Mouse (Mus musculus): ENCODE results near the gene Baiap2. TPM values are rescaled to one million over a fixed set of nuclear protein-coding genes. Genes with fewer than 3 reads are reported as not detected.

Gene Baiap2
- polyA plus RNA-seq, 1 experiment from 2014 or later = 11.6 TPM

- Histone ChIP-seq H3K36me3 (peaks cover 43% of the 10 kb centered on the region; the same call in 1 of the 2 replicates), H3K4me1 (peaks cover 18% of the 10 kb centered on the region), H3K27me3 (ENCODE audit: insufficient read depth, poor library complexity, severe bottlenecking) (no peaks in the 10 kb centered on the region), H3K27ac (no peak overlapping the region), H3K4me3 (no peak overlapping the region), H3K9me3 (no peaks in the 10 kb centered on the region)
- 86% methylated on average over 16 of the region's 16 CpGs for WGBS
- no peak for DNase-seq (ENCODE audit: low spot score)
These were observed 54.8 kb downstream of the Baiap2 start for GRCm38 (mm10) chr11:119997351-119997750.

DNA sequence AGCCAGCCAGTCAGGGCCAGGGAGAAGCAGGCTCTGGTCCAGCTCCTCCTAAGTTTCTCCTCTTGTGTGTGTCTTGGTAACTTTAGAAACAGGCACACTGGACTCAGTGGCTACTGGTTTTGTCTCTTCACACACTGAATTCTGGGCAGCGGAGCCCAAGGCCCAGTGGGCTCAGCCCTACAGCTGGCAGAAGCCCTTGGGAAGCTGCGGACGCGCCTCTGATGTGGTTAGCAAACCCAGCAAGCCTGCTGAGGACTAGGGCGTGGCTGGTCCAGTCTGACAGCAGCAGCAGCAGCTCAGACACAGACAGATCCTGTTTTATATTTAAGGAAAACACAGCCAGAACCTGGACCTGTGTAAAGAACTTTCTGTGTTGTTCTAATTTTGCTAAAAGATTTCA is 59.5 kb downstream of the Baiap2 start:
- H3K27me3 ChIP-seq (ENCODE audit: insufficient read depth, poor library complexity, severe bottlenecking) = 0 out of 2 replicates have a peak, but pooled peaks cover 4% of the 10 kb centered on the region
- H3K4me1 ChIP-seq = peaks cover 18% of the 10 kb centered on the region
- no peak for DNase-seq (ENCODE audit: low spot score)
- H3K4me3 ChIP-seq = no peak overlapping the region
- H3K36me3 ChIP-seq = peaks cover 14% of the 10 kb centered on the region; the same call in 1 of the 2 replicates
- H3K9me3 ChIP-seq = no peaks in the 10 kb centered on the region
- H3K27ac ChIP-seq = no peak overlapping the region
- WGBS = 71% methylated on average over 5 of the region's 5 CpGs

- H3K27ac ChIP-seq = no peak overlapping the region
- H3K27me3 ChIP-seq (ENCODE audit: insufficient read depth, poor library complexity, severe bottlenecking) = 0 out of 2 replicates have a peak, but pooled peaks cover 4% of the 10 kb centered on the region
- H3K9me3 ChIP-seq = no peaks in the 10 kb centered on the region
- H3K4me3 ChIP-seq = no peak overlapping the region
- no peak for DNase-seq (ENCODE audit: low spot score)
- whole genome bisulfite sequencing = 91% methylated on average over 7 of the region's 7 CpGs
- peaks cover 18% of the 10 kb centered on the region for H3K4me1 ChIP-seq
- H3K36me3 ChIP-seq = peaks cover 9% of the 10 kb centered on the region; the same call in 1 of the 2 replicates
These were observed 60.2 kb downstream of the Baiap2 start for GRCm38 (mm10) chr11:120002634-120003220.

GRCm38 (mm10) chr11:120005434-120006317 is 63.1 kb downstream of the Baiap2 start:
- Histone ChIP-seq H3K36me3 (no peaks in the 10 kb centered on the region), H3K27ac (no peak overlapping the region), H3K4me3 (no peak overlapping the region), H3K4me1 (no peaks in the 10 kb centered on the region), H3K9me3 (no peaks in the 10 kb centered on the region), H3K27me3 (ENCODE audit: insufficient read depth, poor library complexity, severe bottlenecking) (peaks cover 32% of the 10 kb centered on the region)
- no peak for DNase-seq (ENCODE audit: low spot score)
- 84% methylated on average over 18 of the region's 18 CpGs for WGBS

GRCm38 (mm10) chr11:120007496-120008080 is 65.0 kb downstream of the Baiap2 start:
- Histone ChIP-seq H3K36me3 (no peaks in the 10 kb centered on the region), H3K9me3 (no peaks in the 10 kb centered on the region), H3K27ac (no peak overlapping the region), H3K4me3 (no peak overlapping the region), H3K4me1 (peaks cover 14% of the 10 kb centered on the region), H3K27me3 (ENCODE audit: insufficient read depth, poor library complexity, severe bottlenecking) (peaks cover 51% of the 10 kb centered on the region)
- DNase-seq (ENCODE audit: low spot score) = no peak
- 55% methylated on average over 4 of the region's 4 CpGs for WGBS

DNA sequence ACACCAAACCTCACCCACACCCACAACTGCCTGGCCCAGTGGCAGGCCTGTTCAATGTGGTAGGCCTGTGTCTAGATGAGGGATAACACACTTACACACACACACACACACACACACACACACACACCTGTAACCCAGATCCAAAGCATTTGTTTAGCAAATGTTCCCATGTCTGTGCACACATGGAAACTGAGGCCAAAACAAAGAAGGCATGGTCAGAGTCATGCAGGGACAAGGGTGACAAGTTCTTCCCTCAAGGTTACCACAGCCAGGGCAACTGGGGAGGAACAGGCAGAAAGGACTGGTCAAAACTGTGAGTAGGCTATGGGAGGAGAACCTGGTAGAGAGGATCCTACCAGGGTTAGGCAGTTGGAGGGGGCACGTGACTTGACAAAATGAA is 65.9 kb downstream of the Baiap2 start:
- Histone ChIP-seq H3K4me3 (no peak overlapping the region), H3K27ac (no peak overlapping the region), H3K36me3 (no peaks in the 10 kb centered on the region), H3K27me3 (ENCODE audit: insufficient read depth, poor library complexity, severe bottlenecking) (peaks cover 50% of the 10 kb centered on the region), H3K9me3 (no peaks in the 10 kb centered on the region), H3K4me1 (peaks cover 23% of the 10 kb centered on the region)
- no peak for DNase-seq (ENCODE audit: low spot score)
- WGBS = 73% methylated on average over 1 of the region's 1 CpGs

GRCm38 (mm10) chr11:120008956-120009355 is 66.4 kb downstream of the Baiap2 start:
- peaks cover 24% of the 10 kb centered on the region for H3K4me1 ChIP-seq
- H3K9me3 ChIP-seq = no peaks in the 10 kb centered on the region
- DNase-seq (ENCODE audit: low spot score) = no peak
- no peak overlapping the region for H3K4me3 ChIP-seq
- 88% methylated on average over 8 of the region's 8 CpGs for WGBS
- peaks cover 50% of the 10 kb centered on the region for H3K27me3 ChIP-seq (ENCODE audit: insufficient read depth, poor library complexity, severe bottlenecking)
- H3K27ac ChIP-seq = no peak overlapping the region
- no peaks in the 10 kb centered on the region for H3K36me3 ChIP-seq

DNA sequence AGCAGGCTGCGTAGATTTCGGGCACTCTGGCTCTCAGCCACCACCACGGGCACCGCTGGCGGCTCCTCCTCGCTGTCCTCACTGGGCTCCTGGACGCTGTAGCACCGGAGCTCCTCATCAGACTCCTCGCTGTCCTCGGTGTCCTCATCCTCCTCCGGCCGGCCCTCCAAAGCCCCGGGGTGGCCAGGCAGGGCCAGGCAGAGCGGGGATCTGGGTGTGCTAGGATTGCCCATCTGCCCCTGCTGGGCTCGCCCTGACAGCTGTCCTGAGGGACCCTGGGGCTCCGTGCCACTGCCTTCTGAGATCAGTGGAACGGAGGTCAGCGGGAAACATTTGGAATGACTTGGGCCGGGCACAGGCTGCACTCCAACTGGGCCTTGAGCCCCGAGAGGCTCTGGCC is 67.4 kb downstream of the Baiap2 start:
- Histone ChIP-seq H3K27me3 (ENCODE audit: insufficient read depth, poor library complexity, severe bottlenecking) (peaks cover 60% of the 10 kb centered on the region), H3K4me1 (peaks cover 30% of the 10 kb centered on the region), H3K9me3 (no peaks in the 10 kb centered on the region), H3K4me3 (no peak overlapping the region), H3K27ac (no peak overlapping the region), H3K36me3 (no peaks in the 10 kb centered on the region)
- WGBS = 79% methylated on average over 20 of the region's 20 CpGs
- DNase-seq (ENCODE audit: low spot score) = no peak

GRCm38 (mm10) chr11:120011114-120011760 is 68.7 kb downstream of the Baiap2 start:
- H3K36me3 ChIP-seq = no peaks in the 10 kb centered on the region
- no peaks in the 10 kb centered on the region for H3K9me3 ChIP-seq
- peak overlapping the region; percentile 44 for H3K4me3 ChIP-seq
- DNase-seq (ENCODE audit: low spot score) = no peak
- peaks cover 42% of the 10 kb centered on the region for H3K4me1 ChIP-seq
- H3K27ac ChIP-seq = peak overlapping the region; percentile 53
- 71% methylated on average over 11 of the region's 11 CpGs for WGBS
- peaks cover 63% of the 10 kb centered on the region for H3K27me3 ChIP-seq (ENCODE audit: insufficient read depth, poor library complexity, severe bottlenecking)

DNA sequence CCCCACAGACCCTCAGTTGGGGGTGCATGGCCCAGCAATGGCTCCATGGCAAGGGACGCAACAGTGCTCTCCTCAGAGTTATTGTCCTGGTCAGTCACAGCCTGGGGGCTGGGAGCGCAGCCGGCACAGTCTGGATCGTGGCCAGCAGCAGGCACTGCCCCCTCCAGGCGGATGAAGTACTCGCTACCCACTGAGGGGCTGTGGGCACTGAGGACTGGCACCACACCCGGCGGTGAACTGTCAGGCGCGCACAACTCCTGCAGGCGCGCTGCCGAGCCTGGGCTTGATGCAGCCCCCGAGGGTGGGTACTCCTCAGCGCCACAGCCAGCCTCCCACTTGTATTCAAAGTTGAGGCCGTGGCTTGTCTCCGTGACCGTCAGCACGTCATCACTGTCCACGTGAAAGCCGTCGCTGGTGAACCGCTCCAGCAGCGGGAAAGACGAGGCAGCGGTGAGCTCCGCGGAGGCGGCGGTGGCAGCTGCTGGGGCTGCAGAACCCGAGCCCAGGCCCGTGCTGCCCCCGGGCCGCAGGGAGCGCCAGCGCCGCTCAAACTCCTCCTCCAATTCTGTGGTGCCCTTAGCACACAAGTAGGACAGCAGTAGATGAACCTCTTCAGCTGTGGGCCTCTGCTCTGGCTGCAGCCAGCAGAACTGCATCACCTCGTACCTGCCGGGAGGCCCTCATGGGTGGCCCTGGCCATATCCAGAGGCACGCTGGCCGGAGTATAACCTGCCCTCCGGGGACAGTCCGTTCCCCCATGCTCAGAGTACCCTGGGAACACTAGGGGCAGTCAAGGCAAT is 69.4 kb downstream of the Baiap2 start:
- H3K27me3 ChIP-seq (ENCODE audit: insufficient read depth, poor library complexity, severe bottlenecking) = peaks cover 71% of the 10 kb centered on the region
- DNase-seq (ENCODE audit: low spot score) = no peak
- peak overlapping the region; percentile 53 for H3K27ac ChIP-seq
- no peaks in the 10 kb centered on the region for H3K9me3 ChIP-seq
- H3K4me3 ChIP-seq = peak overlapping the region; percentile 44
- 32% methylated on average over 43 of the region's 43 CpGs for WGBS
- H3K36me3 ChIP-seq = no peaks in the 10 kb centered on the region
- H3K4me1 ChIP-seq = peaks cover 49% of the 10 kb centered on the region

DNA sequence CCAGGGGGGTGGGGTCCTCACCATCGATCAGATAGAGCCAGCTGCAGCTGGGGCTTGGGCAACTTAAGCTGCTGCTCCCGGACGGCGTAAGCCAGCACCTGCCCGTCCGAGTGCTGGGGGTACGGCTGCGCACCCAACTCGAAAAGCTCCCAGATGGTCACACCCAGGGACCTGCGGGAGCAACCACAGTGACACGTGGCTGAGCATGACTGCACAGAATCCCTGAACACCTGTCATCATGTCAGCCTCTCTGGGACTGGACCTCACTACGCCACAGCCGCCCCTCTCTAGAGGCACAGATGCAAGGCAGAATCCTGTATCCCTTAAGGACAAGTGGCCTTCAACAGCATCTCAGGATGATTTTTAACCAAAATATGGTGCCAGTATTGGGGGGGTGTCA is 70.1 kb downstream of the Baiap2 start:
- WGBS = 76% methylated on average over 13 of the region's 13 CpGs
- Histone ChIP-seq H3K4me1 (peaks cover 56% of the 10 kb centered on the region), H3K27ac (0 out of 2 replicates have a peak overlapping the region, but pooled peaks have one; percentile 53), H3K9me3 (no peaks in the 10 kb centered on the region), H3K4me3 (no peak overlapping the region), H3K27me3 (ENCODE audit: insufficient read depth, poor library complexity, severe bottlenecking) (peaks cover 74% of the 10 kb centered on the region), H3K36me3 (no peaks in the 10 kb centered on the region)
- DNase-seq (ENCODE audit: low spot score) = no peak

DNA sequence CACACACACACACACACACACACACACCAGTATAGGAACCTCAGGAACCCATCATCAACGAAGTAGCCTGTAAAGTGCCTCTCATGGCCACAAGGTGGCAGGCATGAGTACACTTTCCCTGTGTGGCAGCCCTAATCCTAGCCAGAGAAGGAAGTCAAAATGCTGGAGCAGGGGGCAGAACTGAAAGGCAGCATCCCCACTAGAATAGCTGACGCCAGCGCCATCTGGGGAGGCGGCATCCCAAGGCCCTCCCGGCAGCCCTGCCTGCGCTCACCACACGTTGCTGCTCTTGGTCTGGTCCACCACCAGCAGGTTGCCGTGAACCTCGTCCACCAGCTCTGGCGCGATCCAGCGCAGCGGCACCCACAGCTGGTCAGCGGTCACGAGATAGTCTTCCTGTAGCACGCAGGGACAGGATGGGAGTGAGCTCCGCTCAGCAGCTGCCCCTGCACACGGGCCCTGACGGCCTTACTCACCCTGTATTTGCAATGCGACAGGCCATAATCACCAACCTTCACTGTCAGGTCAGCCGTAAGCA is 70.7 kb downstream of the Baiap2 start:
- peaks cover 70% of the 10 kb centered on the region for H3K27me3 ChIP-seq (ENCODE audit: insufficient read depth, poor library complexity, severe bottlenecking)
- peak; percentile 92 for DNase-seq (ENCODE audit: low spot score)
- H3K4me1 ChIP-seq = peaks cover 61% of the 10 kb centered on the region
- 10% methylated on average over 21 of the region's 21 CpGs for WGBS
- no peaks in the 10 kb centered on the region for H3K9me3 ChIP-seq
- no peaks in the 10 kb centered on the region for H3K36me3 ChIP-seq
- H3K4me3 ChIP-seq = peak overlapping the region; percentile 51
- peak overlapping the region; percentile 81 for H3K27ac ChIP-seq

Measured in heart, embryonic 10.5 days (tissue).